Mouse (Mus musculus) ES-E14 (cell line): ENCODE measurements around the gene Fam219b.

Experiments used
- HCFC1 ChIP-seq: IDR thresholded peaks from 2 replicates; pipeline ENCODE4 v1.6.1; 2012; ENCODE audit warnings: low read length, inconsistent platforms, borderline replicate concordance; ENCODE audit not compliant: insufficient read depth
- ZNF384 ChIP-seq: IDR thresholded peaks from 2 replicates; pipeline ENCODE4 v1.6.1; 2012; ENCODE audit warnings: low read depth, low read length, inconsistent platforms

DNA sequence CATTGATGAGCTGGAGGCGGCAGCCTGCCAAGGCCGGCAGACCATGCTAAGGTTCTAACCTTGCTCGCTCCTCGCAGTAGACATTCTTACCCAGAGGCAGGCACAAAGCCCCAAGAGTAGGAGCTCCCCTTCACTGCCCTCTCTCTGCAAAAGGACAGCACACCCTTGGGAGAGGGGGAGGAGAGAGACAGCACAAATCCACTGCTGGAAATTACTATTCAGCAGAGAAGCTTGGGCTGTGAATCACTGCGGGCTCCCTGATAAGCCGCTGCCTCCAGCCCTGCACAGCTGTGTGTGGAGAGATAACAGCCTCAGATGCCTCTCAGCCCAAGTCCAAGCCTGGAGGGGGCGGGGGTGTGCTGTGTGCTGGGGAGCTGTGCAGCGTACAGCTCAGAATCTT, 31.6 kb upstream of the Fam219b start:
- no peak for TF ChIP-seq ZNF384
- TF ChIP-seq HCFC1 = no peak
